Mouse (Mus musculus) A20 (cell line): Measurements from ENCODE around the gene Dock2.
A peak's percentile ranks its signal among the peaks of the same experiment; 100 is the strongest.

Source experiments
- DNase-seq: peaks from one replicate; pipeline ENCODE4 v3.0.0-alpha.2; 2011; ENCODE audit warnings: low read depth, low spot score

The Dock2 gene

GRCm38 (mm10) chr11:34291304-34291703 lies 492.4 kb downstream of the Dock2 start:
- no peak for DNase-seq

DNA sequence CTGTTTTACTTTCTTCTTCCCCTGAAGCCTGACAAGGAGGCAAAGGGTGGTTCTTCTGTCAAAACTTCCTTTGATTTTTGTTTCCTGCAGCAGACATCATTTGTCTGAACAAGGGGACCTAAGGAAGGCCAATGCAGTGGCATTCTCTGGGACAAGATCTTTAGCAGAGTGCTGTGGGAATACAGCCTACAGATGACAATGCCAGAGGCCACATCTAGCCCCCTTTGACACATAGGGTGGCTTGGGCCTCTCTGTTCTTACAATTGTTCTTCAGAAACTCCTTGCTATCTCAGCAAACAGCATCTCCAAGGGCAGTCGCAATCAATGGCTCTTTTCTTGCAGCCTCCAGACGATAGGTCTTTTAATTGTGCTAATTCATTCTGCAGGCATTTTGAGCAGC lies 493.0 kb downstream of the Dock2 start:
- DNase-seq, result no peak

- DNase-seq, result no peak
Observed at GRCm38 (mm10) chr11:34290265-34290664, 493.4 kb downstream of the Dock2 start.

DNA sequence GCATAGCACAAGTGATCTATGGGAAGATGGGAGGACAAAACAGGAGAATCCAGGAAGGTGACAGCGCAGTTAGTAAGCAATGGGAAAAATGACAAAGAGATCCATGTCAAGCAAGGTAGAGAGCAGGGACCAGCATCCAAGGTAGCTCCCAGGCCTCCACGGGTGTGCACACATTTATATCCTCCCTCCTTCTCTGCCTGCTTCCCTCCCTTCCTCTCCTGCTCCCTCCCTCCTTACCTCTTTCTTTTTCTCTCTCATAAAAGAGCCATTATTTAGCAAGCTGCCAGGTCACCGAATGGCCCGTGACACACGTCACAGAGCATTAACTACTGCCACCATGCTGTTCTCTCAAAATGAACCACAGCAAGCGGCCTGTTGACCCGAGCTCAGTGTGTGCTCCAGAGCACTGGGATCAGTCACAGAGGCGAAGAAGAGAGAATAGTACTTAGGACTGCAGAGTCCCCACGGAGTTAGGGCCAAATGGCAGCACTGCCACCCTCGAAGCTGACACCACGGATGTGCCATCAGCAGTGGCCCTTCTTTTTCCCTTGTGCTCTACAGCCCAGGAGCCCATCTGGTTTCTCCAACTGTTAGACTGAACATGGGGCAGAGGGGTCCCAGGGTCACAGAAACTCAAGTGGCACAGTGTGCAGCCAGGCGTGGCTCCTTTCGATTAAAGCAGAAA lies 499.4 kb downstream of the Dock2 start:
- no peak for DNase-seq

- no peak for DNase-seq
Observed at GRCm38 (mm10) chr11:34277047-34277445, 506.6 kb downstream of the Dock2 start.

DNA sequence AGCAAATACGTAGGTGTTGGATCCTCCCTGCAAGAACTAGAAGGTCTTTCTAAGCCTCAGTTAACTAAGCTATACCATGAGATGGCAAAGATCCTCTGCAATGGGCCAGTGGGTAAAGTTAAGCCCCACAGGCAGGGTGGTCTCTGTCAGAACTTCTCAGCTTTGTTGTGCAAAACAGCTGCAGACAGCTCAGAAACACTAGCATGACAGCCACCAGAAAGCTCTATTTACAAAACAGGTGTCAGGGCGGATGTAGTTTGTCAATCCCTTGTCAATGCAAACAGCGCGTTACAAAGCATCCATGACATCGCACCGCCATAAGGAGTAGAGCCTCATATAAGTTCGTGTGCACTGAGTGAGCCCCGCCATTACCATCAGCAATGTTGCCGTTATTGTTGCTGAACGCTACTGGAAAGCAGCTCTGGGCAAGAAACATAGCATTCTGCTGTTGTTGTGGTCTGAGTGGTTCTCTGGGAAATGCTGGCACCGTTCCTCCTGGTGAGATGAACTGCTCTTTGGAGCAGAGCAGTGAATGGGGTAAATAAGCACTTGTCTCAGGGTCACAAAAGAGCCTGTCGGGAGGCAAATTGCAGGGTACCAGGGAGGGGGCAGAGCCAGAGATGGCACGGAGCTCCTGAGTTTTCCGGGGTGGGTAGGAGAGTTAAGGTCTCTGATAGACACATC lies 507.2 kb downstream of the Dock2 start:
- DNase-seq, result no peak

DNA sequence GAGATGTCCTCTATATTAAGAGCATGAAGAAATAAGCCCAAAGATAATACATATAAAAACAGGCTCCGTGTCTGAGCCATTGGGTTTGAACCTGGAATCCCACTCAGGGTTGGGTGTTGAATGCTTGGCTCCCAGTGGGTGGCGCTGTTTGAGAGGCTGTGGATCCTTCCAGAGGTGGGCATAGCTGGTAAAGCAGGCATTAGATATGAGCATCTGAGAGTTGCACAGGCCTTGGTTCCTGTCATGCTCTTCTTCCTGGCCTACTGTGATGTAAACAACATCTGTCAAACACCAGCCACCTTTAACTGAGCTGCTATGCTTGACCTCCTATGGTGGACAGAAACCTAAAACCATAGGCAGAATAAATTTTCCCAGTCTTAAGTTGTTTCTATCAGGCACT lies 507.8 kb downstream of the Dock2 start:
- peak; percentile 41 for DNase-seq

- no peak for DNase-seq
Observed at GRCm38 (mm10) chr11:34272016-34272415, 511.7 kb downstream of the Dock2 start.

DNA sequence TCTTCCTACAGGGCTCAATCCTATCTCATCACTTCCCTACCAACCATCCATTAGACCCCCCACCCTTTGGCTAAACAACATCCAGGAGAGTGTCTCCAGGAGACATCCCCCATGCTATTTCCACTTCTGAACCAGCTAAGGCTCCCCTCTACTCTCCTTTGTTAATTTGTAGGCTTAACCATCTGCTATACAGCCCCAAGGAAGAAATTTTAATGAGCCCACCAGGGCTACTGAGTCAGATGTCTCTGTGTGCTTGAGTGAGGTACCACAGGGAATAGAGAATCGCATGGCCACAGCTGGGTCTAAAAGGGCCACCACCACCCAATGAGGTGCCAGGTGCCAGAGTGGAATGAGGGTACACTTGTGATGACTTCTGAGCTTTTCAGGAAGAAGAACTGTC lies 519.6 kb downstream of the Dock2 start:
- no peak for DNase-seq

GRCm38 (mm10) chr11:34258849-34259469 lies 524.7 kb downstream of the Dock2 start:
- no peak for DNase-seq

DNA sequence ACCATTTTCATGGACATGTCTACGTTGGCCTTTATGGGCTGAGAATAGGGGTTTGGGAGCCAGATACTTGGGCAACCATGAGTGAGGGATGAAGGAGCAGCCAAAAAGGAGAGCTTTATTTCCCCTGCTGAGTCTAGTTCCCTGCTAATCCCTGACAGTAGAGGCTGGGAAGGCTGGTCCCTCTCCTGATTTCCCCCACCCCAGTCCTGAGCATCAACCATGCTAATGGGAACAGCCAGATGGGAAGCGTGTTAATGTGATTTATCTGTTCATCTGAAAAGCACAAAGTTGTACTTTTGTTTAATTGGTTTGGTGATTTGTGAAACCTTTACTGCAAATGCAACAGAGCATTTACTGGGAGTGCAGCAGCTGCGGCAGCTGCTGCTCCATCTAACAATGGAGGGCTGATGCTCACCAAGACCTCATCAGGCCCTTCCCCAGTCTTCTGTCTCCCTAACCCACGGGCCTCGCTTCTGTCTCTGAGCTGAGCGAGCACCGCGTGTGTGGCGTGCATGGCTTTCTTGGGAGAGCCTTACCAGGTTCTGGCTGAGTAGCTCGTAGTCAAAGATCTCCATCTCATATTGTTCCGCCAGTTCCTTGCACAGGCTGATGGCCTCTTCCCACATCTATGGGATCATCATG lies 526.0 kb downstream of the Dock2 start:
- no peak for DNase-seq

- DNase-seq, result no peak
Observed at GRCm38 (mm10) chr11:34242979-34243378, 540.7 kb downstream of the Dock2 start.

- no peak for DNase-seq
Observed at GRCm38 (mm10) chr11:34240252-34240651, 543.4 kb downstream of the Dock2 start.

DNA sequence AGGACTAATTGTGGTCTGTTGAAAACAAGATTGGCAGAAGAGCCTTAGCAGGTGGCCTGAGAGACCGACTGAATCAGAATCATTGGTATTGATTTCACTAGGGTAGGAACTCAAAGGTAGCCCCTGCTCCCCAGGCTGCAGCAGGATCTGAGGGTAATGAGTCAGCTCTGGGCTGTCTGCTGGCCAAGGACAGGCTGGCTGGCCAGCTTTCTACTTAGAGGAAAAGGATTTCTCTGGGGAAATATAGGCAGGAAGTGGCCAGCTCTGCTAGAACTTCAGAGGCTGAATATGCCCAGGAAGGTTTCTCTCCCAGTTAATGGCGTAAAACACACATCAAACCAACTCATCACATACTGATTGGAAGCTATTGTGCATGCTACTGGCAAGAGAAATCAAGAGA lies 544.0 kb downstream of the Dock2 start:
- DNase-seq, result no peak

DNA sequence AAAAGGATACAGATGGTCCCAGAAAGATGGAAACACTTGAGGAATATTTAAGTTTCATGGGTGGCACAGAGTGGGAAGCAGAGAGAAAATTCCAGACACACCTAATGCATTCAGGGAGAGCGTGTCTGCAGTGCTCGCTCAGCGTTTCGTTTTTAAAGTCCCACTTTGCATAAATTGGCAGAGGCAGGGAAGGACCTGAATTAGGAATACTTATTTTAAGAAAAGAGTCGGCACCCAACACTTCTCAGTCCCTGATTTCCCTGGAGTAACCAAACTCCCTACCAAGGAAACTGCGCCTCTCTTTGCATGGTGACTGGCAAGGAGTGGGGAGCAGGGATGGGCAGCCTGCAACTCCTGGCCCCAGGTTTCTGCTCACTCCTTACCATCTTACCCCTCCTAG lies 546.8 kb downstream of the Dock2 start:
- DNase-seq, result no peak

- peak; percentile 55 for DNase-seq
Observed at GRCm38 (mm10) chr11:34236091-34236759, 547.5 kb downstream of the Dock2 start.

GRCm38 (mm10) chr11:34228758-34229364 lies 554.8 kb downstream of the Dock2 start:
- DNase-seq, result peak; percentile 47

- DNase-seq, result peak; percentile 31
Observed at GRCm38 (mm10) chr11:34227180-34227579, 556.5 kb downstream of the Dock2 start.

GRCm38 (mm10) chr11:34220596-34220995 lies 563.1 kb downstream of the Dock2 start:
- DNase-seq, result peak; percentile 49

DNA sequence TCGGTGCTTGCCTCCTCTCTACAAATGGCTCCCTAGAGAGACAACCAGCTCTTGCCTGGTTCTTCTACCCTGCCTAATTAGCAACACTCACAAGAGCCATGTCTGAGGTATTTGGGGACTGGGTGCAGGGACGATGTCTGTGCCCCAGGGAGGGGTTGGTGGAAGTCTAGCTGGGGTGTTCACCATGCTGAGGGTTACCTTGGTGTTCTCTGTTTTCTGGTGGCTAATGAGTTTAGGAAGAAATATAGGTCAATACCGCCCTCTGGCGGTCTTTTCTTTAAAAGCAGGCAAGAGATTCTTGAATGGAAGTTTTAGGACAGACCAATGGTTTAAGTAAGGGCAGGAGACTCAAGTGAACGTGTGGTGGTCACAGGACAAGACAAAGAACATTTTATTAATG lies 570.8 kb downstream of the Dock2 start:
- DNase-seq, result peak; percentile 72

GRCm38 (mm10) chr11:34207989-34208388 lies 575.7 kb downstream of the Dock2 start, which contains the start of gene Foxi1:
Gene Foxi1, minus strand, starts transcription at chr11:34208089.
- DNase-seq, result no peak
